Mouse (Mus musculus): ENCODE measurements around the gene Plekhm3.

GRCm38 (mm10) chr1:64859826-64860225 lies 96.8 kb downstream of the Plekhm3 start:
- TF ChIP-seq CTCF (IDR thresholded peaks at IDR 0.05; ENCODE audit: control insufficient read depth, insufficient read depth, low read length) (no peak), POLR2A (IDR thresholded peaks at IDR 0.05; ENCODE audit: borderline replicate concordance, control insufficient read depth, low read depth, low read length) (no peak)
